Mouse (Mus musculus) mammary gland, adult 2 months (tissue): ENCODE measurements around the gene Lamb3. TPM values are rescaled to one million over a fixed set of nuclear protein-coding genes. Genes with fewer than 3 reads are reported as not detected.

Experiments
- polyA plus RNA-seq: library from polyadenylated mRNA; depleted of rRNA; stranded (reverse); fragments of >200 nt; gene quantifications from 2 replicates; pipeline ENCODE4 v1.2.3, GENCODE M21; 2012; ENCODE audit warnings: low replicate concordance; rRNA removed

The Lamb3 gene
- polyA plus RNA-seq = 14.6 and 15.5 TPM in 2 replicates

GRCm38 (mm10) chr1:193207503-193207902, at the start of gene Lamb3:
Gene Lamb3 (plus strand): TSS chr1:193207699.

GRCm38 (mm10) chr1:193167746-193168145, 39.8 kb upstream of the Lamb3 start, which contains the start of gene A130010J15Rik:
Gene A130010J15Rik (plus strand): TSS chr1:193168046.

GRCm38 (mm10) chr1:193201383-193201778, 6.1 kb upstream of the Lamb3 start, which contains the start of gene Traf3ip3:
Gene Traf3ip3 (minus strand): TSS chr1:193201703.

GRCm38 (mm10) chr1:193263955-193264598, 56.6 kb downstream of the Lamb3 start, which contains the start of gene Hsd11b1:
Gene Hsd11b1 (minus strand): TSS chr1:193264075.

GRCm38 (mm10) chr1:193272916-193273601, 65.6 kb downstream of the Lamb3 start, which contains the start of gene G0s2:
Gene G0s2 (minus strand): TSS chr1:193273217.

GRCm38 (mm10) chr1:193370096-193370495, 162.6 kb downstream of the Lamb3 start, which contains the start of gene Camk1g:
Gene Camk1g (minus strand): TSS chr1:193370298.

Other genes starting within 250 kb of the Lamb3 start
- gene Syt14, start 171.9 kb upstream of the Lamb3 start, polyA plus RNA-seq = 0.14 and 0.26 TPM in 2 replicates
- gene Diexf, start 77.4 kb upstream of the Lamb3 start, polyA plus RNA-seq = 16.4 and 27.4 TPM in 2 replicates
- gene Irf6, start 54.6 kb upstream of the Lamb3 start, polyA plus RNA-seq = 28.7 and 30.3 TPM in 2 replicates
- gene A130010J15Rik, start 39.7 kb upstream of the Lamb3 start, polyA plus RNA-seq = 2.5 and 5.3 TPM in 2 replicates
- gene Traf3ip3, start 6.0 kb upstream of the Lamb3 start, polyA plus RNA-seq = 16.6 and 28.4 TPM in 2 replicates
- gene Hsd11b1, start 56.4 kb downstream of the Lamb3 start, polyA plus RNA-seq = 97.7 and 174 TPM in 2 replicates
- 498 and 534 TPM in 2 replicates for gene G0s2, start 65.5 kb downstream of the Lamb3 start, polyA plus RNA-seq
- 0.49 and 1.0 TPM in 2 replicates for gene Camk1g, start 162.6 kb downstream of the Lamb3 start, polyA plus RNA-seq